Mouse (Mus musculus) thymus, postnatal 4 days (tissue): Measurements from ENCODE around the gene Prss33.
"Not testable (repeated sequence)": the region's sequence is repeated elsewhere in the genome, so short reads cannot be mapped to it uniquely, and the experiment has no call there.

Experiments used
- DNase-seq: peaks from one replicate; pipeline ENCODE4 v3.0.0; 2021

Gene Prss33

GRCm38 (mm10) chr17:23836006-23836575 lies at the start of gene Prss33:
Prss33 (minus strand) TSS chr17:23836056.
- DNase-seq = no peak

- not testable (repeated sequence) for DNase-seq
Measured at GRCm38 (mm10) chr17:23880576-23880975, 44.7 kb upstream of the Prss33 start, which contains the start of the genes Dcpp1 and Dcpp2. Dcpp1 (plus strand) TSS chr17:23880876. Dcpp2 (plus strand) TSS chr17:23880880.

GRCm38 (mm10) chr17:23877166-23877565 lies 41.3 kb upstream of the Prss33 start:
- no peak for DNase-seq

GRCm38 (mm10) chr17:23876741-23877140 lies 40.9 kb upstream of the Prss33 start:
- no peak for DNase-seq

GRCm38 (mm10) chr17:23873884-23874856 lies 38.3 kb upstream of the Prss33 start:
- peak; percentile 35 for DNase-seq

- DNase-seq = no peak
Measured at GRCm38 (mm10) chr17:23868513-23868912, 32.7 kb upstream of the Prss33 start.

- no peak for DNase-seq
Measured at GRCm38 (mm10) chr17:23867756-23868155, 31.9 kb upstream of the Prss33 start, which contains the start of gene Prss21. Prss21 (plus strand) TSS chr17:23868056.

- DNase-seq = no peak
Measured at GRCm38 (mm10) chr17:23862926-23863325, 27.1 kb upstream of the Prss33 start.

- no peak for DNase-seq
Measured at GRCm38 (mm10) chr17:23857913-23858312, 22.1 kb upstream of the Prss33 start.

GRCm38 (mm10) chr17:23857193-23857592 lies 21.3 kb upstream of the Prss33 start:
- DNase-seq = no peak

- no peak for DNase-seq
Measured at GRCm38 (mm10) chr17:23854229-23854765, 18.4 kb upstream of the Prss33 start.

- peak; percentile 87 for DNase-seq
Measured at GRCm38 (mm10) chr17:23853292-23853691, 17.4 kb upstream of the Prss33 start.

GRCm38 (mm10) chr17:23850853-23851749 lies 15.2 kb upstream of the Prss33 start:
- DNase-seq = peak; percentile 79

- peak; percentile 55 for DNase-seq
Measured at GRCm38 (mm10) chr17:23850028-23850427, 14.2 kb upstream of the Prss33 start.

- peak; percentile 83 for DNase-seq
Measured at GRCm38 (mm10) chr17:23843812-23844273, 8.0 kb upstream of the Prss33 start, which contains the start of the genes Prss32 and Prss41. Prss32 (plus strand) TSS chr17:23843855. Prss41 (minus strand) TSS chr17:23844172.

- peak; percentile 46 for DNase-seq
Measured at GRCm38 (mm10) chr17:23843141-23843811, 7.4 kb upstream of the Prss33 start.

GRCm38 (mm10) chr17:23841145-23841544 lies 5.3 kb upstream of the Prss33 start:
- peak; percentile 84 for DNase-seq

- DNase-seq = no peak
Measured at GRCm38 (mm10) chr17:23831201-23831600, 4.7 kb downstream of the Prss33 start.

- peak; percentile 90 for DNase-seq
Measured at GRCm38 (mm10) chr17:23829064-23829619, 6.7 kb downstream of the Prss33 start, which contains the start of gene Elob. Elob (minus strand) TSS chr17:23829136.

GRCm38 (mm10) chr17:23828271-23829001 lies 7.4 kb downstream of the Prss33 start:
- peak; percentile 80 for DNase-seq
